Mouse (Mus musculus) megakaryocyte, embryonic 14.5 days (primary cell): ENCODE data around the gene Gm20388. TPM values are rescaled to one million over a fixed set of nuclear protein-coding genes. Genes with fewer than 3 reads are reported as not detected.
"Not testable (repeated sequence)": the region's sequence is repeated elsewhere in the genome, so short reads cannot be mapped to it uniquely, and the experiment has no call there.

Experiments
- H3K27me3 ChIP-seq: replicated peaks from 2 replicates; pipeline ENCODE3; 2012; ENCODE audit warnings: inconsistent platforms
- H3K36me3 ChIP-seq: replicated peaks from 2 replicates; pipeline ENCODE3; 2012; ENCODE audit warnings: low read length, inconsistent platforms, mixed read lengths
- H3K4me1 ChIP-seq: 2 replicates; pipeline ENCODE4 v1.6.1; 2012; ENCODE audit warnings: inconsistent platforms
- H3K4me3 ChIP-seq: replicated peaks from 2 replicates; pipeline ENCODE3; 2012; ENCODE audit warnings: moderate library complexity, mild to moderate bottlenecking, inconsistent platforms
- H3K9me3 ChIP-seq: 2 replicates; pipeline ENCODE4 v1.6.1; 2012; ENCODE audit warnings: inconsistent platforms
- FLI1 ChIP-seq: IDR thresholded peaks from 2 replicates; pipeline ENCODE4 v1.6.1; 2012; ENCODE audit warnings: low read length, inconsistent platforms, mixed read lengths
- GATA1 ChIP-seq: IDR thresholded peaks from 3 replicates; pipeline ENCODE4 v1.6.1; 2012; ENCODE audit warnings: mixed read lengths, low read length, inconsistent platforms, borderline replicate concordance
- polyA plus RNA-seq: library from polyadenylated mRNA; stranded (reverse); fragments of >175 nt; gene quantifications from 2 replicates; pipeline ENCODE4 v1.2.3, GENCODE M21; 2012; ENCODE audit warnings: low replicate concordance; ENCODE audit not compliant: insufficient read depth

Gm20388 gene
- polyA plus RNA-seq, 1 experiment: 111 TPM

- H3K4me1 ChIP-seq: peaks cover 19% of the 10 kb centered on the region
- peak overlapping the region; percentile 6 for H3K4me3 ChIP-seq
- no peaks in the 10 kb centered on the region for H3K9me3 ChIP-seq
- no peaks in the 10 kb centered on the region for H3K36me3 ChIP-seq
- peaks cover 59% of the 10 kb centered on the region for H3K27me3 ChIP-seq
- TF ChIP-seq GATA1 (no peak), FLI1 (no peak)
Measured at GRCm38 (mm10) chr8:123190678-123191077, 3280.0 kb downstream of the Gm20388 start.

GRCm38 (mm10) chr8:123191908-123192307 is 3281.3 kb downstream of the Gm20388 start:
- H3K27me3 ChIP-seq: peaks cover 47% of the 10 kb centered on the region
- no peak overlapping the region for H3K4me3 ChIP-seq
- H3K36me3 ChIP-seq: no peaks in the 10 kb centered on the region
- H3K9me3 ChIP-seq: no peaks in the 10 kb centered on the region
- TF ChIP-seq FLI1: no peak
- no peak for TF ChIP-seq GATA1
- peaks cover 19% of the 10 kb centered on the region for H3K4me1 ChIP-seq

- no peaks in the 10 kb centered on the region for H3K36me3 ChIP-seq
- H3K4me3 ChIP-seq: no peak overlapping the region
- peaks cover 41% of the 10 kb centered on the region for H3K27me3 ChIP-seq
- TF ChIP-seq GATA1 (no peak), FLI1 (no peak)
- H3K4me1 ChIP-seq: peaks cover 19% of the 10 kb centered on the region
- H3K9me3 ChIP-seq: no peaks in the 10 kb centered on the region
Measured at GRCm38 (mm10) chr8:123193771-123194170, 3283.1 kb downstream of the Gm20388 start.

- H3K9me3 ChIP-seq, H3K36me3 ChIP-seq, H3K4me1 ChIP-seq, H3K4me3 ChIP-seq: not testable (repeated sequence)
- peaks cover 61% of the 10 kb centered on the region for H3K27me3 ChIP-seq
Measured at GRCm38 (mm10) chr8:123197016-123197415, 3286.4 kb downstream of the Gm20388 start.

GRCm38 (mm10) chr8:123199864-123200263 is 3289.2 kb downstream of the Gm20388 start:
- Histone ChIP-seq H3K4me1 (peaks cover 26% of the 10 kb centered on the region), H3K27me3 (peaks cover 48% of the 10 kb centered on the region), H3K36me3 (peaks cover 19% of the 10 kb centered on the region), H3K4me3 (no peak overlapping the region), H3K9me3 (no peaks in the 10 kb centered on the region)
- no peak for TF ChIP-seq GATA1
- TF ChIP-seq FLI1: no peak

- peaks cover 26% of the 10 kb centered on the region for H3K4me1 ChIP-seq
- H3K9me3 ChIP-seq: no peaks in the 10 kb centered on the region
- peaks cover 43% of the 10 kb centered on the region for H3K27me3 ChIP-seq
- H3K36me3 ChIP-seq: peaks cover 40% of the 10 kb centered on the region
- TF ChIP-seq GATA1: no peak
- no peak overlapping the region for H3K4me3 ChIP-seq
Measured at GRCm38 (mm10) chr8:123202288-123202687, 3291.6 kb downstream of the Gm20388 start.

- peaks cover 33% of the 10 kb centered on the region for H3K27me3 ChIP-seq
- peaks cover 52% of the 10 kb centered on the region for H3K36me3 ChIP-seq
Measured at GRCm38 (mm10) chr8:123203571-123203970, 3292.9 kb downstream of the Gm20388 start.

GRCm38 (mm10) chr8:123211876-123212275 is 3301.2 kb downstream of the Gm20388 start:
- TF ChIP-seq GATA1: no peak
- no peak for TF ChIP-seq FLI1
- Histone ChIP-seq H3K36me3 (peaks cover 43% of the 10 kb centered on the region), H3K27me3 (peaks cover 22% of the 10 kb centered on the region), H3K4me3 (peak overlapping the region; percentile 96), H3K4me1 (peaks cover 39% of the 10 kb centered on the region), H3K9me3 (no peaks in the 10 kb centered on the region)

More at GRCm38 (mm10) chr8:123203571-123203970, 3292.9 kb downstream of the Gm20388 start:
- TF ChIP-seq FLI1: no peak
- TF ChIP-seq GATA1: no peak
- Histone ChIP-seq H3K9me3 (no peaks in the 10 kb centered on the region), H3K4me3 (no peak overlapping the region), H3K4me1 (peaks cover 30% of the 10 kb centered on the region)

GRCm38 (mm10) chr8:123212321-123213117 is 3301.9 kb downstream of the Gm20388 start, which contains the start of the genes Chmp1a and Spata33:
Chmp1a (minus strand) TSS chr8:123212763.
Spata33 (plus strand) TSS chr8:123212832.
- TF ChIP-seq GATA1: no peak
- peak; percentile 45; the same call in 1 of the 2 replicates for TF ChIP-seq FLI1
- peak within 1 kb of the TSS; percentile 96 for H3K4me3 ChIP-seq
- H3K27me3 ChIP-seq: peaks cover 27% of the 10 kb centered on the region
- H3K36me3 ChIP-seq: peaks cover 36% of the 10 kb centered on the region
- peaks cover 44% of the 10 kb centered on the region for H3K4me1 ChIP-seq
- no peaks in the 10 kb centered on the region for H3K9me3 ChIP-seq

- H3K27me3 ChIP-seq: peaks cover 27% of the 10 kb centered on the region
- TF ChIP-seq GATA1 (no peak), FLI1 (no peak)
- peaks cover 29% of the 10 kb centered on the region for H3K36me3 ChIP-seq
- peak overlapping the region; percentile 96 for H3K4me3 ChIP-seq
- peaks cover 44% of the 10 kb centered on the region for H3K4me1 ChIP-seq
- H3K9me3 ChIP-seq: no peaks in the 10 kb centered on the region
Measured at GRCm38 (mm10) chr8:123213118-123213772, 3302.6 kb downstream of the Gm20388 start.
